Mouse (Mus musculus) forebrain, embryonic 16.5 days (tissue): ENCODE measurements around the gene Fam20b. TPM values are rescaled to one million over a fixed set of nuclear protein-coding genes. Genes with fewer than 3 reads are reported as not detected.

ENCODE experiments used
- ATAC-seq: fragments of 200-750 bp; cut with Nextera tagmentation; 2 replicates; pipeline ENCODE4 v1.8.0; 2017; ENCODE audit warnings: mild to moderate bottlenecking, moderate library complexity
- H3K27ac ChIP-seq: fragments of 300-500 bp; sonication (generic); 2 replicates; pipeline ENCODE4 v1.5.1; 2014; ENCODE audit warnings: low read length, control low read depth
- H3K27me3 ChIP-seq: fragments of 300-500 bp; sonication (generic); replicated peaks from 2 replicates; pipeline ENCODE4 v1.6.1; 2014; ENCODE audit warnings: low read length; ENCODE audit not compliant: control insufficient read depth, insufficient read depth
- H3K36me3 ChIP-seq: fragments of 300-500 bp; sonication (generic); 2 replicates; pipeline ENCODE4 v1.6.1; 2014; ENCODE audit not compliant: control insufficient read depth, insufficient read depth
- H3K4me1 ChIP-seq: fragments of 300-500 bp; sonication (generic); replicated peaks from 2 replicates; pipeline ENCODE4 v1.6.1; 2014; ENCODE audit warnings: low read length; ENCODE audit not compliant: control insufficient read depth, insufficient read depth
- H3K4me2 ChIP-seq: fragments of 300-500 bp; sonication (generic); 2 replicates; pipeline ENCODE4 v1.6.1; 2014; ENCODE audit warnings: mild to moderate bottlenecking, low read length, control low read depth
- H3K4me3 ChIP-seq: fragments of 300-500 bp; sonication (generic); replicated peaks from 2 replicates; pipeline ENCODE4 v1.5.1; 2014; ENCODE audit warnings: mild to moderate bottlenecking, low read length, control low read depth
- H3K9ac ChIP-seq: fragments of 300-500 bp; sonication (generic); replicated peaks from 2 replicates; pipeline ENCODE4 v1.6.1; 2014; ENCODE audit warnings: low read depth, low read length, control low read depth
- H3K9me3 ChIP-seq: fragments of 300-500 bp; sonication (generic); 2 replicates; pipeline ENCODE4 v1.6.1; 2016; ENCODE audit warnings: low read length; ENCODE audit not compliant: control insufficient read depth
- WGBS: fragments of 180-500 bp; shearing (Covaris S2); extraction: QIAGEN DNeasy Blood & Tissue Kit; methylation state at CpG from one replicate; pipeline ENCODE4 v1.1.7; 2014; 5-methylcytosine and 5-hydroxymethylcytosine counted together
- polyA plus RNA-seq: library from polyadenylated mRNA; unstranded; fragments of >200 nt; fragmentation: Nextera tagmentation; extraction: Ambion mirVana; gene quantifications from 2 replicates; pipeline ENCODE4 v1.2.1, GENCODE M21; 2015

The Fam20b gene
- polyA plus RNA-seq, 1 experiment from 2014 or later = 27.2 TPM

GRCm38 (mm10) chr1:156710472-156711098 lies 8.3 kb downstream of the Fam20b start:
- Histone ChIP-seq H3K4me2 (no peak overlapping the region), H3K9ac (0 out of 2 replicates have a peak overlapping the region, but pooled peaks have one; percentile 17), H3K27ac (no peak overlapping the region), H3K27me3 (no peaks in the 10 kb centered on the region), H3K36me3 (0 out of 2 replicates have a peak, but pooled peaks cover under 1% of the 10 kb centered on the region), H3K4me3 (no peak overlapping the region), H3K4me1 (peaks cover 5% of the 10 kb centered on the region; the same call in 1 of the 2 replicates), H3K9me3 (no peaks in the 10 kb centered on the region)
- WGBS = 53% methylated on average over 10 of the region's 10 CpGs
- ATAC-seq = no peak

DNA sequence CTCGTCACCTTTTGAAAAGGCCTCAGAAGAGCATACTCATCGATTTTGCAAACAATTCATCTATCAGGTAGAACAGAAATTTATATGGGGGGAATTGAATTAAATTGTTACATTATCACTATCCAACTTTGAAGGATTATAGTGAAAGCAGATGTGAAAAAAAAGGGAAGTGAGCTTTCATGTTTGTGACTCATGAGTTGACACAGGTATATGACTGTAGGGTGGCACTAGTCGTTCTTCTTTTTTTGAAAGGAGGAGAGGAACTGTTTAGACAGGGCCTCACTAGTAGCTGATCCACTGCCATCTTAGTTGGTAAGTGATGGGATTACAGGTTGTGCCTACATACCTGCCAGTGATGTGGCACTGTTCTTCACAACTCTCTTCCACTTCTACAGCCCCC lies 10.2 kb downstream of the Fam20b start:
- Histone ChIP-seq H3K9ac (no peak overlapping the region), H3K27me3 (no peaks in the 10 kb centered on the region), H3K4me2 (no peak overlapping the region), H3K4me1 (peaks cover 5% of the 10 kb centered on the region; the same call in 1 of the 2 replicates), H3K36me3 (peaks cover 6% of the 10 kb centered on the region; the same call in 1 of the 2 replicates), H3K27ac (no peak overlapping the region), H3K4me3 (no peak overlapping the region), H3K9me3 (no peaks in the 10 kb centered on the region)
- 91% methylated on average over 3 of the region's 3 CpGs for WGBS
- ATAC-seq = no peak

- H3K4me3 ChIP-seq = no peak overlapping the region
- no peak overlapping the region for H3K27ac ChIP-seq
- no peak overlapping the region for H3K9ac ChIP-seq
- H3K4me1 ChIP-seq = peaks cover 2% of the 10 kb centered on the region; the same call in 1 of the 2 replicates
- H3K9me3 ChIP-seq = no peaks in the 10 kb centered on the region
- WGBS = 90% methylated on average over 10 of the region's 10 CpGs
- H3K4me2 ChIP-seq = no peak overlapping the region
- H3K36me3 ChIP-seq = peaks cover 12% of the 10 kb centered on the region
- H3K27me3 ChIP-seq = no peaks in the 10 kb centered on the region
- ATAC-seq = no peak
Measured at GRCm38 (mm10) chr1:156705696-156706285, 13.1 kb downstream of the Fam20b start.

- H3K27ac ChIP-seq = no peak overlapping the region
- no peak for ATAC-seq
- no peaks in the 10 kb centered on the region for H3K27me3 ChIP-seq
- H3K36me3 ChIP-seq = peaks cover 18% of the 10 kb centered on the region
- H3K4me2 ChIP-seq = no peak overlapping the region
- H3K9ac ChIP-seq = no peak overlapping the region
- H3K4me1 ChIP-seq = no peaks in the 10 kb centered on the region
- H3K4me3 ChIP-seq = no peak overlapping the region
- H3K9me3 ChIP-seq = no peaks in the 10 kb centered on the region
- 93% methylated on average over 4 of the region's 4 CpGs for WGBS
Measured at GRCm38 (mm10) chr1:156703444-156703843, 15.4 kb downstream of the Fam20b start.

DNA sequence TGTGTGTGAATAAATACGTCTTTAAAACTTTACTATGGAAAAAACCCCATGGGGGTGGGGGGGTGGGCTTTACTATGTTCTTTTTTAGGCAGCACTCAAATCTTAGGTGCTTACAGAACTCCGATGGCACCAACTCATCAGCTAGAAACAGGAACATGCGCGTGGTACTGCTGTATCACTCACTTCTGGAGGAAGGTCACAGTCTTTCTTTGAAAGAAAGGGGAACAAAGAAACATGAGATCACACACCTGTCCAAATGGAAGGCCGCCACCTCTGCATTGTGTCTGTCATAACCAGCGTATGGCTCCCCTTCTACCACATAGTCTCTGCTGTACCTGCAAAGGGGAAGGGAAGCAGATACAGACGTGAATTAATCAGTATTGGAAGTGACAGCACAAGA lies 16.7 kb downstream of the Fam20b start:
- no peak overlapping the region for H3K4me3 ChIP-seq
- H3K27ac ChIP-seq = no peak overlapping the region
- no peaks in the 10 kb centered on the region for H3K27me3 ChIP-seq
- 90% methylated on average over 7 of the region's 7 CpGs for WGBS
- H3K36me3 ChIP-seq = peaks cover 25% of the 10 kb centered on the region
- no peak overlapping the region for H3K4me2 ChIP-seq
- no peak overlapping the region for H3K9ac ChIP-seq
- H3K9me3 ChIP-seq = no peaks in the 10 kb centered on the region
- no peaks in the 10 kb centered on the region for H3K4me1 ChIP-seq
- ATAC-seq = no peak

GRCm38 (mm10) chr1:156686025-156686661 lies 32.7 kb downstream of the Fam20b start:
- H3K4me1 ChIP-seq = no peaks in the 10 kb centered on the region
- H3K27ac ChIP-seq = no peak overlapping the region
- H3K9ac ChIP-seq = no peak overlapping the region
- 48% methylated on average over 7 of the region's 7 CpGs for WGBS
- H3K36me3 ChIP-seq = peaks cover 6% of the 10 kb centered on the region
- no peak overlapping the region for H3K4me3 ChIP-seq
- no peak overlapping the region for H3K4me2 ChIP-seq
- no peak for ATAC-seq
- H3K27me3 ChIP-seq = no peaks in the 10 kb centered on the region
- H3K9me3 ChIP-seq = no peaks in the 10 kb centered on the region

DNA sequence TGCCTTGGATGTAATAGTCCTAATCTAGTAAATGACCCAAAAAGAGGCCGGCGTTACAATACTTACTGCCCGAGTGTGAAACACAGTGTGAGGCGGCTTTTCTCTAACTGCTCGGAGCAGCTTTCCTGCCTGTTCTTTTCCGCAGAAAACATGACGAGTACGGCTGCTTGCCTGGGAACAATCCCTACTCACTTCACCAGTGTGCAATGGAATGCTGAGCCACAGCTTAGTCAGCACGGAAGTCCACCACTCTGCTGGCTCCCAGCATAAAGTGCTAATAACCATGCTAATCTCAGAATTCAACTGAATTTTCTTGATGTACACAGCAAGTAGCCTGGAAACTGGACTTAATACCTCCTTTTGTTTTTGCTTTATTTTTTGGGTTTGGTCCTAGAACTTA lies 39.3 kb downstream of the Fam20b start:
- Histone ChIP-seq H3K4me2 (no peak overlapping the region), H3K36me3 (peaks cover 5% of the 10 kb centered on the region; the same call in 1 of the 2 replicates), H3K27me3 (no peaks in the 10 kb centered on the region), H3K9ac (no peak overlapping the region), H3K9me3 (no peaks in the 10 kb centered on the region), H3K27ac (no peak overlapping the region), H3K4me3 (no peak overlapping the region), H3K4me1 (no peaks in the 10 kb centered on the region)
- WGBS = 70% methylated on average over 9 of the region's 9 CpGs
- no peak for ATAC-seq

DNA sequence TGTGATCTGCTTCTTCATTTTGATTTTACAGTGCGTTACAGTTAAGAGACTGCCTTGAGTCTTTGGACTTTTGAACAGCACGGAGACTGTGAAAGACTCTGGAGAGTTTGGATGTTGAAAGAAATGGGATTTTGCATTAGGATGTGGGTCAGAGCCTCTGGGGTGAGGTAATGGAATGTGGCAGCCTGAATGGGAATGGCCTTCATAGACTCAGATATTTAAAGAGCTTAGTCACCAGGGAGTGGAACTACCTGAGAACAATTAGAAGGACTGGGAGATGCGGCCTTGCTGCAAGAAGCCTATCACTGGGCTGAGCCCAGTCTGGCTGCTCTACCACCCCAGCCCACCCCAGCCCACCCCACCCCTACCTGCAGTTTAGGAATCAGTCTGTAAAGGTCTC lies 41.7 kb downstream of the Fam20b start:
- 71% methylated on average over 3 of the region's 3 CpGs for WGBS
- no peaks in the 10 kb centered on the region for H3K9me3 ChIP-seq
- ATAC-seq = no peak

DNA sequence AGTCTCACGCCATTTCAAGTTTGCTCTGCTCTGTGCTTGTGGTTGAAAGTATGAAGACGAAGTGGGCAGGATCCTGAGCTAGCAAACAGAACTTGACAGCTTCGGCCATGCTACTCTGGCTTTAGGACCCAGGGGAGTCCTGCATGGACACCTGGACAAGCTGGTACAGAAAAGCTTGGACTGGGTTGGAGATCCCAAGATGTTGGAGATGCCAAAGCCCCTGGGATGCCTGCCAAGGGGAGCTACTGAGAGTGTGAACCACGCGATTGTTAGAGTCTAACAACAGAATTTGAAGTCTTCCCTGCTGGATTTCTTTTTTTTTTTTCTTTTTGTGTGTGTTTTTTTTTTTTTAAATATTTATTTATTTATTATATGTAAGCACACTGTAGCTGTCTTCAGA lies 42.3 kb downstream of the Fam20b start:
- 71% methylated on average over 5 of the region's 5 CpGs for WGBS
- no peak overlapping the region for H3K4me2 ChIP-seq
- H3K4me3 ChIP-seq = no peak overlapping the region
- 0 out of 2 replicates have a peak, but pooled peaks cover 5% of the 10 kb centered on the region for H3K36me3 ChIP-seq
- H3K27me3 ChIP-seq = no peaks in the 10 kb centered on the region
- no peak for ATAC-seq
- no peaks in the 10 kb centered on the region for H3K9me3 ChIP-seq
- H3K4me1 ChIP-seq = peaks cover 6% of the 10 kb centered on the region
- H3K27ac ChIP-seq = no peak overlapping the region
- H3K9ac ChIP-seq = no peak overlapping the region

More for the DNA sequence above, 41.7 kb downstream of the Fam20b start:
- no peak overlapping the region for H3K4me3 ChIP-seq
- H3K27me3 ChIP-seq = no peaks in the 10 kb centered on the region
- H3K27ac ChIP-seq = no peak overlapping the region
- H3K4me1 ChIP-seq = peaks cover 6% of the 10 kb centered on the region
- H3K4me2 ChIP-seq = no peak overlapping the region
- no peak overlapping the region for H3K9ac ChIP-seq
- 0 out of 2 replicates have a peak, but pooled peaks cover 5% of the 10 kb centered on the region for H3K36me3 ChIP-seq
